Mouse (Mus musculus) embryonic fibroblast, embryonic 13.5 days (primary cell): ENCODE results near the gene Gpr82. TPM values are rescaled to one million over a fixed set of nuclear protein-coding genes. Genes with fewer than 3 reads are reported as not detected.

Experiments
- H3K27ac ChIP-seq: 2 replicates; pipeline ENCODE4 v1.5.1; 2012; ENCODE audit warnings: low read length, control low read depth, inconsistent platforms; ENCODE audit not compliant: insufficient read depth
- H3K4me1 ChIP-seq: 2 replicates; pipeline ENCODE4 v1.6.1; 2011; ENCODE audit warnings: low read length; ENCODE audit not compliant: control insufficient read depth, insufficient read depth
- H3K4me3 ChIP-seq: 2 replicates; pipeline ENCODE4 v1.5.1; 2011; ENCODE audit warnings: mild to moderate bottlenecking, control low read depth, low read length; ENCODE audit not compliant: insufficient read depth
- CTCF ChIP-seq: IDR thresholded peaks from 2 replicates; pipeline ENCODE4 v1.5.1; 2011; ENCODE audit warnings: mild to moderate bottlenecking, control low read depth, low read length, moderate library complexity, borderline replicate concordance; ENCODE audit not compliant: insufficient read depth
- POLR2A ChIP-seq: IDR thresholded peaks from 2 replicates; pipeline ENCODE4 v1.6.1; 2011; ENCODE audit warnings: low read depth, mild to moderate bottlenecking, control low read depth, low read length, moderate library complexity
- polyA plus RNA-seq: library from polyadenylated mRNA; stranded (reverse); fragments of >200 nt; gene quantifications from 2 replicates; pipeline ENCODE4 v1.2.4, GENCODE M21; 2011; ENCODE audit warnings: low read depth; ENCODE audit not compliant: missing spikeins, insufficient read length

The Gpr82 gene
- polyA plus RNA-seq, 1 experiment: not detected

DNA sequence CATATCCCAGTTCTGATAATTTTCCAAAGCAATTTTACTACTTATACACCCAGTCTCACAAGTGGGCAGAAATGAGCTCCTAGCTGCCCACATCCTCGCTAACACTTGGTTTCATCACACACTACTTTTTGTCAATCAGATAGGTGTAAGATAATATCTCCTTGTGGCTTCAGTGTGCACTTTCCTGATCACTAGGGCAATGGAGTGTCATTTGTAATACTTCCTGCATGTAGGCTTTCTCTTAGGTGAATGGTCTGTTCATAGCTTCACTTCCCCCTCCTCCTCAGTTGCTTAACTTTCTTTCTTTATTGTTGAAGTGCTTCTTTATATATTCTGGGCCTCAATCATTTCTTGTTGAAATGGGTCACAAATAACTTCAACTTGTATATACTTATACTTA, 8.9 kb upstream of the Gpr82 start:
- Histone ChIP-seq H3K4me3 (no peak overlapping the region), H3K27ac (no peak overlapping the region), H3K4me1 (no peaks in the 10 kb centered on the region; the same call in 1 of the 2 replicates)
- no peak for TF ChIP-seq CTCF
- TF ChIP-seq POLR2A: no peak

DNA sequence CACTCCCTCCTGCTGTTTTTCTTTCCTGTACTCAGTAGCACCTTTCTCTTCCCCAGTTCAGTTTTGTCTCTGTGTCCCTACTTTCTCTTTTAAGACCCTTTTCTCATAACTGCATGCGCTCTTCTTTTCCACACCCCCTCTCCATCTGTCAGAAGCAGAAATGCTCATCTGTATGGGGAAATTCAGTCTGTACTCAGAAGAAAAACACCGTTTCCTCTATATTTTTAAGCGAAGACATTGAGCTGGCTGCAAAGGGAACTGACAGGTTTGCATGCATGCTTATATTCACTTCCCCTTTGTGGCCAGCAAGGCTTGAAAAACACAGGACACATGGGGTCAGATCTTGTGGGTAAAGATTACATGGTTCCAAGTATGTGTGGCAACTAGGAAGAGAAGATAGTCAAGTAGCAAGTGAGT, 6.2 kb upstream of the Gpr82 start:
- TF ChIP-seq CTCF (no peak), POLR2A (no peak)
- Histone ChIP-seq H3K4me3 (no peak overlapping the region), H3K4me1 (no peaks in the 10 kb centered on the region; the same call in 1 of the 2 replicates), H3K27ac (no peak overlapping the region)

DNA sequence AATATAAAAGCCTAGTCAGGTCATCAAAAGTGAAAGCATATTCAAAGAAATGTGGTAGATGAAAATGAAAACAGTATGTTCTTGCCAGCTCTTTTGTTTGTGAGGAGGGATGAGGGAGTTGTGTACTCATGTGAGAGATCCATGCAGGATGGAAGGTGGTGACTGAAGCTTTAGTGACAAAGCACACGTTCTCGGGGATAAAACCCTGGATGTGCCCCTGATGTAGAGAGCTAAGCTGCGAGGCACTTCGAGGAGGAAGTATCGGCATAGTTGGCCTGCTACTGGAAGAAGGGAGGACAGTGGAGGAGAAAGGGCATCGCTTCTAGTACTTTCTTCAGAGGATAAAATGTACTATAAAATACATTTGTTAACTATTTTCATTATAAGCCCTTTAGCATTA, 5.3 kb upstream of the Gpr82 start:
- H3K4me3 ChIP-seq: no peak overlapping the region
- TF ChIP-seq CTCF (no peak), POLR2A (no peak)
- no peaks in the 10 kb centered on the region; the same call in 1 of the 2 replicates for H3K4me1 ChIP-seq
- H3K27ac ChIP-seq: no peak overlapping the region

DNA sequence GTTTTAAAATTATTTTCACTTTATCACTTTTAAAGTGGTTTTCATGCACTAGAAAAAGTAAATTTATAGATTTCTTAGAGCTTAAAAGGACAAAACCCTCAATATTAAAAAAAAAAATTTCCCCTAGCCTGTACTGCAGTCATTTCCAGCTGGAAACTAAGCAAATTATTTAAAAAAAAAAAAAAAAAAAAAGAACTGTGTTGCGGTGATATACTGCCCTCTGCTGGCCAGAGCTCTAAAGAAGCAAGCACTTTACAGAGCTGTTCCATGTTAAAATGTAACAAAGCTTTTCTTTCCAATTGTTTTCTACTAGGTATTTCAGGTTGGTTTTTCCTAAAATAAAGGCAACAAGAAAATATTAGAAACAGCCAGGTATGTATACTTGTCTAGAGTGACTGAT, 4.4 kb upstream of the Gpr82 start:
- no peak for TF ChIP-seq POLR2A
- TF ChIP-seq CTCF: no peak
- Histone ChIP-seq H3K4me1 (no peaks in the 10 kb centered on the region; the same call in 1 of the 2 replicates), H3K4me3 (no peak overlapping the region), H3K27ac (no peak overlapping the region)

DNA sequence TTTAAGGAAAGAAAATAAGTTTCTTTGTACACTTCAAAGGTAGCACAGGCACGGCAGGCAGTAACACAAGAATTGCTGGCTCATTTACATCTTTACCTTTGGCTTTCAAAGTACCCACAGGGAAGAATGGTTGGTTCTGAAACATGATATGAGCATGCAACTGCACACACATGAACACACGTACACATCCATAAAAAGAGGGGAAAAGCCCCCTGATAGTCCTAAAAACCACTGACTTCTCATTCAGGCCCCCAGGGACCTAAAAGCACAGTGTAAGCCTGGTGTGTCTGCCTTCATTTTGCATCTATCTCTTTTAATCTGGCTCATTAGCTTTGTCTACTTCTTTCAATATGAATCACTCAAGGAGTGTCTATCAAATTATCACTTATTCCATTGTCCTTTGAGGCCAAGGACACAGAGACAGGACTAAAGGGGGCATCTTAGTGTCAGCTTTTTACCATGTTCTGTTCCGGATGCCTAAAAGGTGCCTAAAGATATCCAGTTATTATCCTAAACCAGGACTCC, 2.5 kb upstream of the Gpr82 start:
- Histone ChIP-seq H3K4me1 (no peaks in the 10 kb centered on the region; the same call in 1 of the 2 replicates), H3K4me3 (no peak overlapping the region), H3K27ac (no peak overlapping the region)
- TF ChIP-seq CTCF (no peak), POLR2A (no peak)

DNA sequence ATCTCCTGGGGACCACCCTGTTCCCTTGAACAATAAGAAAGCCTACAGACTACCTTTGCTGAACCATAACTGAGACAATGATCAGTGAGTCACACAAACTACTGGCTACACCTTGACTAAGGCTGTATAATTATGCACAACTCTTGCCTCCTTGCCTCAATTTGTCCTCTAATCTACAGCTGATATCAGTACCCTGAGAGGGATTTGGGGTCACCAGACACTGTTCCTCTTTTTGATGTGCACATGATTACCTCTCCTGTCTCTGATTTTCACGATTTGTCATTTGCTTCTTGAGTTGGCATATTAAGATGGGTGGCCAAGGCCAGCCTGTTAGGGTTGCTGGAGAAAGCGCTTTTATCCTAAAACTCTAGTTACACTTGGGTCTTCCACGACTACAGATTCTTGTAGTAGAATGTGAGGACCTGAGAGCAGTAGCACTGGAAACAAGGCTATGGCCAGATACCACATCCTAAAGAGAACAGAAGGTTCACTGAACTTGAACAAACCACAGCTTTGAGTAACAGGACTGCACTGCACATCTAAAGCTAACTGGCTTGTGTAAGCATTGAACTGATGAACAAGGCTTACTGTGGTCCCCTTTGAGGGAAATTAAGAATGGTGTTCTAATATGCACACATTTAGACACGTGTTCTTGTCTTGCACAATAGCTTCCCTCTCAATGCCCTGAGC, 1.8 kb upstream of the Gpr82 start:
- Histone ChIP-seq H3K4me1 (no peaks in the 10 kb centered on the region; the same call in 1 of the 2 replicates), H3K27ac (no peak overlapping the region), H3K4me3 (no peak overlapping the region)
- TF ChIP-seq CTCF (no peak), POLR2A (no peak)

DNA sequence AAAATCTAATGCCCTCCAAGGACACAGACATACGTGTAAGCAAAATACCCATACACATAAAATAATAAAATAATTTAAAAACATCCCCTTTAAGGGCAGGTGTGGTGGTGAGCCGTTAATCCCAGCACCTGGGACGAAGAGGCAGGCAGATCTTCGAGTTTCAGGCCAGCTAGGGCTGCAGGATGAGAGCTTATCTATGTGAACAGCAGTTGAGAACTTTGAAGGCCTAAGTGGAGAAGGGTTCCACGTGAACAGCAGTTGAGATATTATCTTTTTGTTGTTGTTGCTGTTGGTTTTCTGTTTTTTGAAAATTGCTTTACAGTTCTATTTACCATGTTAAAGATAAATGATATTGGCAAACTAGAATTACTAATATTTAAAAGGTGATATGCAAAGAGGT, 7.7 kb downstream of the Gpr82 start:
- Histone ChIP-seq H3K27ac (no peak overlapping the region), H3K4me3 (no peak overlapping the region), H3K4me1 (no peaks in the 10 kb centered on the region)
- no peak for TF ChIP-seq POLR2A
- TF ChIP-seq CTCF: no peak

DNA sequence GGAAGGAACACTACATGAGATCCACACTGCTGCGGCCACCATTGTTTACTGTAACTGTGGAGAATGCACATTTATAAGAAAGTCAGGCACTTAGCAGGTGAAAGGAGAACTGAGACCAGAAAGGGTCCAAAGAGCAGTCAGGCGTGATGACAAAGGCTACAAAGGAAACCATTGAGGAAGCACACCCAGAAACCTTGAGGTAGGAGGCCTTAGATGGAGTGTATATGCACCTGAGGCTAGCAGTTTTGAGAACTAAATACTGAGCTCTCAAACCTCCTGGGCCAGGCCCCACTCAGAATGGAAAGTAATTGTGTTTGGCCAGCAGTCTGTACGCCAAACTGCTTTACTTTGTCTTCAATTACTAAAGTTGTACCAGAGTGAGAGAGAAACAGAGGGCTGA, 9.2 kb downstream of the Gpr82 start:
- no peaks in the 10 kb centered on the region for H3K4me1 ChIP-seq
- H3K4me3 ChIP-seq: no peak overlapping the region
- TF ChIP-seq POLR2A: no peak
- no peak for TF ChIP-seq CTCF
- H3K27ac ChIP-seq: no peak overlapping the region

DNA sequence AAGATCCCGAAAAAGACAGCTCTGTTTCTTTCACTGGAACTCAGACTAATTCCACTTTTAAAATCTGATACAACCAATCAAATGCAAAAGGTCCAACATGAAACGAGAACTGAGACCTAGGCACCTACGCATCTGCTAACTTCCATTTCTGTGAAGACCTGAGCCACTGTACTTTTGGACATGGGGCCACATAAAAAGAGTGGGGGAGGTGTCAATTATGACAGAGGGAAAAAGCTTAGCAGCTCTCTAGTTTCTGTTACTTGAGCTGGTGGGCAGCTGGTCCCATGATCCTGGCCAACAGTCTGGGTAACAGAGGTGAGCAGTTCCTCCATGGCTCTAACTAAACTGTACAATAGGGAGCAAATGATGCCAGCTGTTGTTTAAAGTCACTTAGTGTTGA, 11.8 kb downstream of the Gpr82 start:
- H3K4me1 ChIP-seq: no peaks in the 10 kb centered on the region
- no peak overlapping the region for H3K4me3 ChIP-seq
- TF ChIP-seq POLR2A: no peak
- no peak for TF ChIP-seq CTCF
- no peak overlapping the region for H3K27ac ChIP-seq

DNA sequence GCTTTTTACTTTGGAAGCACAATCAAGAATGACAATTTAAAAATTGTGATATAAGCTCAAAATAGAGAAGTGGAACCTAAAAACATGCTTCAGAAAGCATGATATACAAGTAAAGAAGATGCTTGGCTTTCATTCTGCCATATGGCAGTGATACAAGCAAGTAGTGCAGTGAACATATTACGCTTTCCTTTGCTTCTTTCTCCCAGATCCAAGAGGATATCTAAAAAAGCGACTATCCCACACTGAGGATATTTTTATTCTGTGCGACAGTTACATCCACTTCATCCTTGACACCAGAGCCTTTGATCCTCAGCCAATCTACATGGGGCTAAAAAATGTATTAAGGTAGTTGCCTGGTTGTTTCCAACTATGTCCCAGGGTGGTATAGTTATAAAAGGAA, 20.6 kb downstream of the Gpr82 start:
- TF ChIP-seq CTCF: no peak
- TF ChIP-seq POLR2A: no peak
- no peaks in the 10 kb centered on the region for H3K4me1 ChIP-seq
- no peak overlapping the region for H3K27ac ChIP-seq
- no peak overlapping the region for H3K4me3 ChIP-seq

DNA sequence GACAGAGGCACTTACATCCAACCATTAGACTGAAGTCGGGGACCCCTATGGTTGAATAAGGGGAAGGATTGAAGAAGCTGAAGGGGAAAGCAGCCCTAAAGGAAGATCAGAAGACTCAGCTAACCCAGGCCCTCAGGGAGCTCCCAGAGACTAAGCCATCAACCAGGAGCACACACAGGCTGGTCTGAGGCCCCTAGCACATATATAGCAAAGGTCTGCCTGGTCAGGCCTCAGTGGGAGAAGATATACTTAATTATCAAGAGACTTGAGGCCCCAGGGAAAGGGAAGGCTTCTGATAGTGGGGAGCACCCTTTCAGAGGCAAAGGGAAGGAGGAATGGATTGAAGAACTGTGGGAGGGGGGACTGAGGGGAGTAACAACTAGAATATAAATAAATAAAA, 25.4 kb downstream of the Gpr82 start:
- H3K4me3 ChIP-seq: no peak overlapping the region
- TF ChIP-seq POLR2A: no peak
- no peak for TF ChIP-seq CTCF
- no peaks in the 10 kb centered on the region for H3K4me1 ChIP-seq
- no peak overlapping the region for H3K27ac ChIP-seq
